In genomic region chr5:140464943-140465342, GRCm38 (mm10) we compare ENCODE assay signal across 17 mouse cellular contexts. TPM values are rescaled to one million over a fixed set of nuclear protein-coding genes. Genes with fewer than 3 reads are reported as not detected.
"Had no signal": no experiment of that assay in that cellular context is flagged by ENCODE, and none has a peak within 500 bp of the region (broad histone marks: within the 10 kb centered on the region; RNA-seq: fewer than 3 reads in every experiment).

No protein-coding gene starts in this region.

- H3K27me3 ChIP-seq: liver, embryonic 15.5 days; midbrain, embryonic 13.5 days; neural tube, embryonic 13.5 days had no signal

- H3K4me3 ChIP-seq: limb, embryonic 10.5 days; liver, embryonic 15.5 days; midbrain, embryonic 13.5 days; neural tube, embryonic 13.5 days had no signal

- H3K27ac ChIP-seq: kidney, postnatal 0 days; limb, embryonic 10.5 days; liver, embryonic 15.5 days; midbrain, embryonic 13.5 days; neural tube, embryonic 13.5 days had no signal

- H3K9ac ChIP-seq: liver, embryonic 15.5 days; lung, embryonic 14.5 days; midbrain, embryonic 13.5 days; neural tube, embryonic 13.5 days had no signal

- H3K9me3 ChIP-seq: limb, embryonic 10.5 days had no signal

- H3K4me2 ChIP-seq: liver, embryonic 11.5 days; liver, embryonic 15.5 days; lung, embryonic 14.5 days; midbrain, embryonic 13.5 days; neural tube, embryonic 13.5 days had no signal

- ATAC-seq: intestine, embryonic 16.5 days; midbrain, embryonic 13.5 days had no signal

- H3K36me3 ChIP-seq: limb, embryonic 10.5 days; liver, embryonic 15.5 days; midbrain, embryonic 13.5 days; neural tube, embryonic 13.5 days had no signal

- H3K4me1 ChIP-seq: limb, embryonic 10.5 days; liver, embryonic 15.5 days; midbrain, embryonic 13.5 days; neural tube, embryonic 13.5 days had no signal

- DNase-seq: kidney, adult 8-10 months; kidney, postnatal 36 days; layer of hippocampus, adult 9-11 months; lung, embryonic 14.5 days; lung, postnatal 10 days; lung, postnatal 4 days; right cerebral cortex, adult 18-20 months; right cerebral cortex, postnatal 25 days had no signal

RNA-seq across cellular contexts. Expression of gene Gm4869, which starts 19.5 kb away (rescaled TPM):
- polyA plus RNA-seq: intestine, embryonic 16.5 days; kidney, postnatal 0 days; limb, embryonic 10.5 days; liver, embryonic 11.5 days; liver, embryonic 15.5 days; lung, embryonic 14.5 days; midbrain, embryonic 13.5 days; neural tube, embryonic 13.5 days; small intestine, adult 2 months; stomach, embryonic 16.5 days had no signal
